In genomic region chr3:122291828-122292227, GRCm38 (mm10) we compare ENCODE assay signal across 9 mouse cellular contexts. TPM values are rescaled to one million over a fixed set of nuclear protein-coding genes. Genes with fewer than 3 reads are reported as not detected.
DNase-seq lines count a peak whose midpoint lies in the region; ATAC-seq and TF ChIP-seq lines count a peak whose summit lies in the region.
"Had no signal": no experiment of that assay in that cellular context is flagged by ENCODE, and none has a peak within 500 bp of the region (broad histone marks: within the 10 kb centered on the region; RNA-seq: fewer than 3 reads in every experiment).

No protein-coding gene starts in this region.

- H3K4me3 ChIP-seq in layer of hippocampus, adult 2 months, result peak overlapping the region; percentile 94
- peak overlapping the region; percentile 90 for H3K4me3 ChIP-seq in heart, embryonic 13.5 days
- no peak overlapping the region for H3K4me3 ChIP-seq in liver, embryonic 16.5 days (ENCODE audit: low read depth, low read length)
- H3K4me3 ChIP-seq in stomach, embryonic 15.5 days (replicated peaks), result peak overlapping the region; percentile 90; the same call in 1 of the 2 replicates

- no peak for ATAC-seq in heart, embryonic 13.5 days (ENCODE audit: extremely low read depth, insufficient number of reproducible peaks, low FRiP score, low TSS enrichment)
- ATAC-seq in liver, embryonic 16.5 days (ENCODE audit: low read depth), result no peak
- ATAC-seq in stomach, embryonic 15.5 days (ENCODE audit: insufficient read depth, low FRiP score, low read depth), result no peak

- H3K27ac ChIP-seq in layer of hippocampus, adult 2 months, result peak overlapping the region; percentile 100
- peak overlapping the region; percentile 94 for H3K27ac ChIP-seq in heart, embryonic 13.5 days (replicated peaks)
- no peak overlapping the region for H3K27ac ChIP-seq in liver, embryonic 16.5 days (ENCODE audit: low read length)
- H3K27ac ChIP-seq in stomach, embryonic 15.5 days, result peak overlapping the region; percentile 31; the same call in 1 of the 2 replicates

- no peaks in the 10 kb centered on the region for H3K9me3 ChIP-seq in heart, embryonic 13.5 days
- no peaks in the 10 kb centered on the region for H3K9me3 ChIP-seq in liver, embryonic 16.5 days (replicated peaks; ENCODE audit: control insufficient read depth, low read length)
- no peaks in the 10 kb centered on the region for H3K9me3 ChIP-seq in stomach, embryonic 15.5 days

- H3K27me3 ChIP-seq in heart, embryonic 13.5 days (replicated peaks), result no peaks in the 10 kb centered on the region; the same call in 1 of the 2 replicates
- H3K27me3 ChIP-seq in liver, embryonic 16.5 days (ENCODE audit: control insufficient read depth, insufficient read depth, low read depth, low read length), result peaks cover 7% of the 10 kb centered on the region; the same call in 1 of the 2 replicates
- no peaks in the 10 kb centered on the region for H3K27me3 ChIP-seq in stomach, embryonic 15.5 days (replicated peaks)

- peak overlapping the region; percentile 79 for H3K4me2 ChIP-seq in heart, embryonic 13.5 days
- peak overlapping the region; percentile 99; the same call in 1 of the 2 replicates for H3K4me2 ChIP-seq in liver, embryonic 16.5 days (ENCODE audit: low read depth, low read length)
- peak overlapping the region; percentile 87 for H3K4me2 ChIP-seq in stomach, embryonic 15.5 days

- WGBS in heart, embryonic 13.5 days, result 30% methylated on average over 12 of the region's 12 CpGs
- WGBS in liver, embryonic 16.5 days (ENCODE audit: insufficient replicate concordance), result 43% methylated on average over 12 of the region's 12 CpGs
- 42% methylated on average over 12 of the region's 12 CpGs for WGBS in stomach, embryonic 15.5 days

- no peak for TF ChIP-seq CTCF in layer of hippocampus, adult 2 months (conservative IDR thresholded peaks at IDR 0.05)

- H3K4me1 ChIP-seq in heart, embryonic 13.5 days, result peaks cover 34% of the 10 kb centered on the region
- H3K4me1 ChIP-seq in liver, embryonic 16.5 days (ENCODE audit: control insufficient read depth, low read depth, low read length), result peaks cover 12% of the 10 kb centered on the region
- peaks cover 14% of the 10 kb centered on the region for H3K4me1 ChIP-seq in stomach, embryonic 15.5 days

- no peaks in the 10 kb centered on the region for H3K36me3 ChIP-seq in heart, embryonic 13.5 days
- no peaks in the 10 kb centered on the region for H3K36me3 ChIP-seq in liver, embryonic 16.5 days (ENCODE audit: control insufficient read depth, insufficient read depth)
- no peaks in the 10 kb centered on the region for H3K36me3 ChIP-seq in stomach, embryonic 15.5 days

- no peak for DNase-seq in layer of hippocampus, adult 2 months (ENCODE audit: low spot score in 2 of 2)
- no peak for DNase-seq in layer of hippocampus, postnatal 10 days (ENCODE audit: low spot score in 2 of 2)
- no peak for DNase-seq in gastrocnemius, adult 8-10 months (ENCODE audit: low spot score in 2 of 2)
- no peak for DNase-seq in cerebellum, adult 9-10 months
- no peak for DNase-seq in layer of hippocampus, adult 18-20 months (ENCODE audit: low spot score in 2 of 2)

- peak overlapping the region; percentile 94 for H3K9ac ChIP-seq in heart, embryonic 13.5 days
- H3K9ac ChIP-seq in liver, embryonic 16.5 days (ENCODE audit: low read depth, low read length), result no peak overlapping the region
- no peak overlapping the region for H3K9ac ChIP-seq in stomach, embryonic 15.5 days

RNA-seq across cellular contexts. Expression of gene Bcar3, which starts 2.1 kb away (rescaled TPM):
- 10 to 100 TPM in 1 of 2 experiments, 1 to 10 TPM in 1; 9.4 to 10.0 TPM for total RNA-seq in layer of hippocampus, adult 2 months (2021)
- 1 to 10 TPM; 6.1 to 7.0 TPM for total RNA-seq in layer of hippocampus, postnatal 10 days (2021)
- 3.6 and 4.8 TPM in 2 replicates for polyA plus RNA-seq in heart, embryonic 13.5 days (2015; fragmentation: Nextera tagmentation; extraction: Ambion mirVana)
- polyA plus RNA-seq in liver, embryonic 16.5 days (2015; fragmentation: Nextera tagmentation; extraction: Ambion mirVana), result 6.0 and 7.2 TPM in 2 replicates
- polyA plus RNA-seq in stomach, embryonic 15.5 days (2015; fragmentation: Nextera tagmentation; extraction: Ambion mirVana), result 14.1 and 15.8 TPM in 2 replicates
- 1 to 10 TPM; 3.3 to 8.9 (median 4.4) TPM for total RNA-seq in gastrocnemius, adult 8-10 months (2022)
- 1 to 10 TPM; 8.8 to 9.8 TPM for total RNA-seq in layer of hippocampus, adult 18-20 months (2021)
- total RNA-seq: MEL had no signal

RNA-seq across cellular contexts. Expression of gene Dnttip2, which starts 17.6 kb away (rescaled TPM):
- 10 to 100 TPM; 30.1 to 30.5 TPM for total RNA-seq in layer of hippocampus, adult 2 months (2021)
- total RNA-seq in layer of hippocampus, postnatal 10 days (2021), result 10 to 100 TPM; 27.3 to 28.6 TPM
- polyA plus RNA-seq in heart, embryonic 13.5 days (2015; fragmentation: Nextera tagmentation; extraction: Ambion mirVana), result 44.5 and 45.0 TPM in 2 replicates
- 26.1 and 27.5 TPM in 2 replicates for polyA plus RNA-seq in liver, embryonic 16.5 days (2015; fragmentation: Nextera tagmentation; extraction: Ambion mirVana)
- 63.5 and 72.7 TPM in 2 replicates for polyA plus RNA-seq in stomach, embryonic 15.5 days (2015; fragmentation: Nextera tagmentation; extraction: Ambion mirVana)
- total RNA-seq in gastrocnemius, adult 8-10 months (2022), result 10 to 100 TPM; 25.0 to 33.4 (median 29.7) TPM
- total RNA-seq in layer of hippocampus, adult 18-20 months (2021), result 10 to 100 TPM; 28.1 to 30.0 TPM

RNA-seq across cellular contexts. Expression of gene Gclm, which starts 46.5 kb away (rescaled TPM):
- 10 to 100 TPM; 53.3 to 70.3 TPM for total RNA-seq in layer of hippocampus, adult 2 months (2021)
- total RNA-seq in layer of hippocampus, postnatal 10 days (2021), result 10 to 100 TPM; 54.4 to 67.7 TPM
- 80.1 and 90.0 TPM in 2 replicates for polyA plus RNA-seq in heart, embryonic 13.5 days (2015; fragmentation: Nextera tagmentation; extraction: Ambion mirVana)
- 385 and 388 TPM in 2 replicates for polyA plus RNA-seq in liver, embryonic 16.5 days (2015; fragmentation: Nextera tagmentation; extraction: Ambion mirVana)
- 82.8 and 119 TPM in 2 replicates for polyA plus RNA-seq in stomach, embryonic 15.5 days (2015; fragmentation: Nextera tagmentation; extraction: Ambion mirVana)
- total RNA-seq in gastrocnemius, adult 8-10 months (2022), result 10 to 100 TPM; 22.7 to 40.7 (median 35.6) TPM
- 10 to 100 TPM; 66.9 to 80.3 TPM for total RNA-seq in layer of hippocampus, adult 18-20 months (2021)
